Mouse (Mus musculus): ENCODE data around the gene Tmem87b. TPM values are rescaled to one million over a fixed set of nuclear protein-coding genes. Genes with fewer than 3 reads are reported as not detected.

Gene Tmem87b
- 9.5 and 9.9 TPM in 2 replicates for polyA plus RNA-seq (2016; fragmentation: Nextera tagmentation; extraction: Ambion mirVana)

DNA sequence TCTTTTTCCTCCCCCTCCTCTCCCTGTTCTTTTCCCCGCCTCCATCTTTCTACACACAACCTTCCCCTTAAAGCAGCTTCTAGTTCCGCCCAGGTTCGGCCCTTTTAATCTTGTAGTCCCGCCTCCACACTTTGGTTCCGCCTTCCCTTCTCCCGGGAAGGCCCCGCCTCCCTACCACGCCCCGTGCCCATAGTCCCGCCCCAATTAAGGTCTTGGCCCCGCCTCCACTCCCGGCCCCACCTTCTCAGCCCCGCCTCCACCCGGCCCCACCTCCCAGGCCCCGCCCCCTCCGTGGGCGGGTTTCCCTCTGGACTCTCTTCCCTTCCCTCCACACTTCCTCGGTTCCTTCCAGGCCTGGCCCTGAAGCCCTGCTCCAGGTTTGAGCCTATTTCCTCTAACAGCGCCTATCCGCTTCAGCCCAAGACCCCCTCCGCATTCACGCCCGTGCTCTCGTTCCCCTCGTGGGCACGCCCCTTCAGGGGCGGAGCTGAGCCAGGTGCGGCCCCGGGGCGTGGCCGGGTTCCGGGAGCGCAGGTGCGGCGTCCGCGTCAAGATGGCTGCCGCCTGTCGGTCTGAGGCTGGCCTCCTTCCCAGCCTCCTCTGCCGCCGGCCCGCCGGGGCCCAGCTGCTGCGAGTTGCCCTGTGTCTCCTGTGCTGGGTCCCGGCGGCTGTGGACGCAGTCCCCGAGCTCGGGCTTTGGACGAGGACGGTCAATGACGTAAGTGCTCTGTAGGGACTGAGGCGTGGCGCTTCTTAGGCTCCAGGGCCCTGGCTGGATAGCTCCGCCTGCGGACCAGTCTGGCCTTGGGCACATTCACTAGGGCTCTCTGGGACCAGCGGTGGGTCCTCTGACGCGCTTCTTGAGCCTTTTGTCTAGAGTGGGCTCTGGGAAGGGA lies at the start of gene Tmem87b:
Gene Tmem87b, plus strand, starts transcription at position 333 of the 896 bp plus-strand sequence.
- peak within 1 kb of the TSS; percentile 79 for H3K4me3 ChIP-seq
- peak within 1 kb of the TSS; percentile 80 for H3K4me2 ChIP-seq
- peaks cover 16% of the 10 kb centered on the region for H3K27me3 ChIP-seq (replicated peaks)
- peak; percentile 90 for ATAC-seq
- no peaks in the 10 kb centered on the region for H3K9me3 ChIP-seq (replicated peaks)
- no peaks in the 10 kb centered on the region for H3K36me3 ChIP-seq
- 1% methylated on average over 59 of the region's 59 CpGs for WGBS (ENCODE audit: insufficient replicate concordance)
- H3K4me1 ChIP-seq: peaks cover 26% of the 10 kb centered on the region
- peak within 1 kb of the TSS; percentile 88 for H3K27ac ChIP-seq
- peak within 1 kb of the TSS; percentile 74 for H3K9ac ChIP-seq

DNA sequence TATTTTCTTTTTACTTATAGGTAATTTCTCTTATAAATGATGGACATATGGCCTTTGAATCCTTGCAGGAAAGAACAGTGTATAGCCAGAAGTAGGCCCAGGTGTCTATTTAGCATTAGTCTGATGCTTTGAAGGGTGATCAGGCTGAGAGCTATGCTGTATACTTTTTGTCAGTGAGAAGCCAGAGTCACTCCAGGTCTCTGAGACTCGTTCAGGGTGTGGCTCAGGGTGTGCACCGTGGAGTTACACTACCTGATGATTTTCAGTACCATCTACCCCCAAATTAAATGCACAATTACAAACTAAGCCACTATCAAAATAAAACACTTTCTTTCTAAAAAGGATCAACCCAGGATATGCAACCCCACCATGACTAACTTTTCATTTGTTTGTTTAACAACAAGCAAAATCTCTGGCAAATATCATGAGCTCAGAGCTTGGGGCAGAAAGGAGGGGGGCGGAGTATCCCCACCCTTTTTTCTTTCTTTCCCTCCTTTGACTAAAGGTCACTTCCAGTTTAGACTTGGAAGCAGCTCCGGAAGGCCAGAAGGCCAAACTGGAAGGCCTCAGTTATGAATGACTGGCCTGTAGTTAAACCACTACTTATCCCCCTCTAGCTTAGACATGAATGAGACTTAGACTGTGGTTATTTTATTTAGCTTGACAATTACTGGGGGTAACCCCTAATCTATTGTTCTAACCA lies 49.2 kb upstream of the Tmem87b start:
- WGBS (ENCODE audit: insufficient replicate concordance): 62% methylated on average over 4 of the region's 4 CpGs
- Histone ChIP-seq H3K9ac (no peak overlapping the region), H3K9me3 (replicated peaks) (no peaks in the 10 kb centered on the region), H3K27me3 (replicated peaks) (no peaks in the 10 kb centered on the region), H3K27ac (no peak overlapping the region), H3K4me3 (no peak overlapping the region), H3K4me2 (no peak overlapping the region), H3K36me3 (0 out of 2 replicates have a peak, but pooled peaks cover 3% of the 10 kb centered on the region), H3K4me1 (no peaks in the 10 kb centered on the region)
- ATAC-seq: no peak

- Histone ChIP-seq H3K4me3 (no peak overlapping the region), H3K36me3 (0 out of 2 replicates have a peak, but pooled peaks cover 3% of the 10 kb centered on the region), H3K4me2 (no peak overlapping the region), H3K4me1 (no peaks in the 10 kb centered on the region), H3K27ac (no peak overlapping the region), H3K9me3 (replicated peaks) (no peaks in the 10 kb centered on the region), H3K27me3 (replicated peaks) (no peaks in the 10 kb centered on the region), H3K9ac (no peak overlapping the region)
- 69% methylated on average over 6 of the region's 6 CpGs for WGBS (ENCODE audit: insufficient replicate concordance)
- no peak for ATAC-seq
Observed at GRCm38 (mm10) chr2:128770557-128770956, 47.4 kb upstream of the Tmem87b start.

GRCm38 (mm10) chr2:128771048-128771447 lies 46.9 kb upstream of the Tmem87b start:
- 0 out of 2 replicates have a peak, but pooled peaks cover 3% of the 10 kb centered on the region for H3K36me3 ChIP-seq
- no peak overlapping the region for H3K27ac ChIP-seq
- no peaks in the 10 kb centered on the region for H3K27me3 ChIP-seq (replicated peaks)
- 52% methylated on average over 4 of the region's 4 CpGs for WGBS (ENCODE audit: insufficient replicate concordance)
- no peak overlapping the region for H3K4me3 ChIP-seq
- H3K9me3 ChIP-seq (replicated peaks): no peaks in the 10 kb centered on the region
- no peak for ATAC-seq
- H3K4me2 ChIP-seq: no peak overlapping the region
- no peaks in the 10 kb centered on the region for H3K4me1 ChIP-seq
- no peak overlapping the region for H3K9ac ChIP-seq

GRCm38 (mm10) chr2:128771750-128772338 lies 46.1 kb upstream of the Tmem87b start:
- Histone ChIP-seq H3K4me3 (no peak overlapping the region), H3K4me2 (no peak overlapping the region), H3K9me3 (replicated peaks) (no peaks in the 10 kb centered on the region), H3K4me1 (no peaks in the 10 kb centered on the region), H3K36me3 (0 out of 2 replicates have a peak, but pooled peaks cover 3% of the 10 kb centered on the region), H3K9ac (no peak overlapping the region), H3K27ac (no peak overlapping the region), H3K27me3 (replicated peaks) (no peaks in the 10 kb centered on the region)
- 70% methylated on average over 7 of the region's 7 CpGs for whole genome bisulfite sequencing (ENCODE audit: insufficient replicate concordance)
- no peak for ATAC-seq

DNA sequence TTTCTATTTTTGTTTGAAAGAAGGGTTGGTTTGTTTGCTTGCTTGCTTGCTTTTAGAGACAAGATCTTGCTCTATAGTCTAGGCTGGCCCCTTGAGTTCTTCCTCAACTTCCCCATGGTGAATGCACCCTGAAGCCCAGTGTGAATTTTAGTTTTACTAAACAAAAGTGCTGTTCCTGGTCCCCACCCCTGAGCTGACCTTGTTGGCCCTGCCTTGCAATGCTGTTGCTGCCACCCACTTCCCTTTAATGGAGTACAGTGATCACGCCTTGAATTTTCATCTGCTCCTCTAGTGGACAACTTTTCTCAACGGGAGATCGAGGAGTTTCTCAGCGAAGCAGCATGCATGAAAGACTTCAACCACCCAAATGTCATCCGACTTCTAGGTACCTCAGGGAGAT lies 35.7 kb upstream of the Tmem87b start:
- no peak for ATAC-seq
- H3K4me1 ChIP-seq: no peaks in the 10 kb centered on the region
- no peak overlapping the region for H3K9ac ChIP-seq
- no peaks in the 10 kb centered on the region for H3K36me3 ChIP-seq
- H3K9me3 ChIP-seq (replicated peaks): no peaks in the 10 kb centered on the region
- no peak overlapping the region for H3K4me2 ChIP-seq
- no peaks in the 10 kb centered on the region for H3K27me3 ChIP-seq (replicated peaks)
- H3K4me3 ChIP-seq: no peak overlapping the region
- 73% methylated on average over 5 of the region's 5 CpGs for WGBS (ENCODE audit: insufficient replicate concordance)
- no peak overlapping the region for H3K27ac ChIP-seq

DNA sequence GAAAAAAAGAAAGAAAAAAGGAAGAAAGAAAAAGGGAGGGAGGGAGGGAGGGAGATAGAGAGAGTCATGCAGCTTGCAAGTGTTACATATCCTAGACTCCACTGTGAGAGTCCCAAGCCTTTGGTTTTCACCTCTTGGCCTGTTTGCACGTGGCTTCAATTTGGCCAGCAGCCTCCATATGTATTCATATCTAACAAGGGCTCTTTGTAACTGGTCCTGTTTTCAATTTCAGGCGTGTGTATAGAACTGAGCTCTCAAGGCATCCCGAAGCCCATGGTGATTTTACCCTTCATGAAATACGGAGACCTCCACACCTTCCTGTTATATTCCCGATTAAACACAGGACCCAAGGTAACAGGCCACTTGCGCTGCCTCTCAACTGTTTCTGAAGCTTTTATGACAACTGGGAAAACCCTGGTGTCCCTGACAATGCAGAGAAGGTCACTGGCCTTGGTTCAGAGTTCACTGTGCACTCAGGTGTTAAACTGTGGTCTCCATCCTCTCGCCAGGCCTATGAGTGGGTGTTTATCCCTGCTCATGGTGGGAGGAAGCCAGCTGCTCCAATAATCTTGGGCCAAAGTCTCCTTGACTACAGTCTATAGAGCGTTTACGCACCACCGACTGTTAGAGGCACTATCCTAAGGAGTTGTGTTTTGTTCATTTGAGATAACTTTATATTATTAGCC lies 34.1 kb upstream of the Tmem87b start:
- WGBS (ENCODE audit: insufficient replicate concordance): 70% methylated on average over 10 of the region's 10 CpGs
- Histone ChIP-seq H3K27me3 (replicated peaks) (no peaks in the 10 kb centered on the region), H3K9me3 (replicated peaks) (no peaks in the 10 kb centered on the region), H3K4me1 (no peaks in the 10 kb centered on the region), H3K36me3 (no peaks in the 10 kb centered on the region), H3K4me3 (no peak overlapping the region), H3K9ac (no peak overlapping the region), H3K27ac (no peak overlapping the region), H3K4me2 (no peak overlapping the region)
- no peak for ATAC-seq

DNA sequence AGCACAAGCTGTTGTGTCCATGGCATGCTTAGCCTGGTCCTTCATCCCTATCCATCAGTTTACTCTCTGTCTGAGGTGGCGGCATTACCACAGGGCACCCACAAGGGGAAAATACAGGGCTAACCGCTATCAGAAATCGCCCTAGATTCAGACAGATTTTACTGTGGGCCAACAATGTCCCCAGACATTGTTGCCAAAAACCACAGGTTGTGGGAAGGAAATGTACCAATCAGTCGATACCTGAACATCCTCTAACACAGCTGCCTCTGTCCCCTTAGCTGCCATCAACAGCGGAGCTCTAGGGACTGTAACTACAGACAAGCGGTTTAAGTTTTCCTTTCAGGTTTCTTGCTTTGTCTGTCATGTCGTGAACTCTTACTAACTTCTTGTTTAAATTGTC lies 33.1 kb upstream of the Tmem87b start:
- ATAC-seq: no peak
- no peak overlapping the region for H3K9ac ChIP-seq
- no peak overlapping the region for H3K27ac ChIP-seq
- H3K4me2 ChIP-seq: no peak overlapping the region
- no peaks in the 10 kb centered on the region for H3K9me3 ChIP-seq (replicated peaks)
- H3K4me3 ChIP-seq: no peak overlapping the region
- H3K4me1 ChIP-seq: no peaks in the 10 kb centered on the region
- H3K36me3 ChIP-seq: no peaks in the 10 kb centered on the region
- H3K27me3 ChIP-seq (replicated peaks): no peaks in the 10 kb centered on the region
- WGBS (ENCODE audit: insufficient replicate concordance): 73% methylated on average over 7 of the region's 7 CpGs

- H3K9ac ChIP-seq: no peak overlapping the region
- no peaks in the 10 kb centered on the region for H3K36me3 ChIP-seq
- no peak overlapping the region for H3K4me2 ChIP-seq
- 66% methylated on average over 5 of the region's 5 CpGs for WGBS (ENCODE audit: insufficient replicate concordance)
- no peaks in the 10 kb centered on the region for H3K9me3 ChIP-seq (replicated peaks)
- ATAC-seq: no peak
- H3K4me3 ChIP-seq: no peak overlapping the region
- no peaks in the 10 kb centered on the region for H3K27me3 ChIP-seq (replicated peaks)
- H3K4me1 ChIP-seq: no peaks in the 10 kb centered on the region
- H3K27ac ChIP-seq: no peak overlapping the region
Observed at GRCm38 (mm10) chr2:128786341-128786740, 31.6 kb upstream of the Tmem87b start.

GRCm38 (mm10) chr2:128786795-128787194 lies 31.1 kb upstream of the Tmem87b start:
- H3K4me2 ChIP-seq: no peak overlapping the region
- H3K9me3 ChIP-seq (replicated peaks): no peaks in the 10 kb centered on the region
- H3K9ac ChIP-seq: no peak overlapping the region
- no peak overlapping the region for H3K27ac ChIP-seq
- WGBS (ENCODE audit: insufficient replicate concordance): 40% methylated on average over 1 of the region's 1 CpGs
- no peaks in the 10 kb centered on the region for H3K27me3 ChIP-seq (replicated peaks)
- no peaks in the 10 kb centered on the region for H3K36me3 ChIP-seq
- no peak for ATAC-seq
- H3K4me3 ChIP-seq: no peak overlapping the region
- no peaks in the 10 kb centered on the region for H3K4me1 ChIP-seq

DNA sequence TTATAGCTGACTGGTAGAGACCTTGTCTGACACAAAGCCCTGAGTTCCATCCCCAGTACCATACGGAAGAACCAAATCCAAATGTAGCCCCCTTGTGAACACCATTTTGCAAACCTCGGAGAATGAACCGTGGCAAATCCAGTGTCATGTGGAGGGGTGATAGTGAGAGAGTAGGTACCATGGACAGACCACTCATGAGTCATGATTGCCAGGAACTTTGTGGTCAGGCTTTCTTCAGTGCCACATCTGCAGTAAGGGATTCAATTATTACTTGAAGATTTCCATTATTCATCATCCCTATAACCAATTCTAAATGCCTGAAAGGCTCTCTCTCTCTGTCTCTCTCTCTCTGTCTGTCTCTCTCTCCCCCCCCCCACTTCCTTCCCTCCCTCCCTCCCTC lies 30.1 kb upstream of the Tmem87b start:
- no peak for ATAC-seq
- no peaks in the 10 kb centered on the region for H3K4me1 ChIP-seq
- H3K4me3 ChIP-seq: no peak overlapping the region
- no peak overlapping the region for H3K27ac ChIP-seq
- 51% methylated on average over 3 of the region's 3 CpGs for WGBS (ENCODE audit: insufficient replicate concordance)
- no peak overlapping the region for H3K9ac ChIP-seq
- H3K36me3 ChIP-seq: no peaks in the 10 kb centered on the region
- H3K9me3 ChIP-seq (replicated peaks): no peaks in the 10 kb centered on the region
- no peak overlapping the region for H3K4me2 ChIP-seq
- H3K27me3 ChIP-seq (replicated peaks): no peaks in the 10 kb centered on the region

All from liver, embryonic 12.5 days (tissue).